Mouse (Mus musculus) liver, postnatal 0 days (tissue): ENCODE results near the gene Stac.

Experiments used
- CTCF ChIP-seq: sonication (generic); IDR thresholded peaks from 2 replicates; pipeline ENCODE4 v1.5.1; 2016; ENCODE audit warnings: antibody characterized with exemption, low read depth
- EP300 ChIP-seq: IDR thresholded peaks from 2 replicates; pipeline ENCODE4 v1.6.1; 2016; ENCODE audit warnings: antibody characterized with exemption, low read depth, mild to moderate bottlenecking

DNA sequence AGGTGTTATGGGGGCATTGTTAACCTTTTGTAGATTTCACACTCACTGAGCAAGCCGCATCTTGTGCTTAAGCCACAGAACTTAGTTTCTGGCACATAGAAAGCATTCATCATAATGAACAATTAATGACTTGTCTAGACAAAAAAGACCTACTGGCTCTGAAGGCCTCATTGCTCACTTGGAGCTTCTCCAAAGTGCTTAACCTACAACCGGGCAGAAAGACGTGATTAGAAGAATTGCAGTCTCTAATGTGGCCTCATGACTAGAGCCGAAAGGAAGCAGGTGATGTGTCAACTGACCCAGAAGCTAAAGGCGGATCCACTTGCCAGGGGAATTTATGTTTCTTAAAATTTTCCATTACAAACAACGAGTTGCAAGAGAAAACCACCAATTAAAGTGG lies 147.5 kb downstream of the Stac start:
- TF ChIP-seq CTCF (no peak), EP300 (no peak)
